Mouse (Mus musculus) stomach, postnatal 0 days (tissue): ENCODE data around the gene Lypd3.

Experiments
- CTCF ChIP-seq: IDR thresholded peaks from 2 replicates; pipeline ENCODE4 v1.5.1; 2016; ENCODE audit warnings: antibody characterized with exemption, low read depth, mild to moderate bottlenecking, moderate library complexity
- EP300 ChIP-seq: optimal IDR thresholded peaks from 2 replicates; pipeline ENCODE3; 2016; ENCODE audit warnings: antibody characterized with exemption

DNA sequence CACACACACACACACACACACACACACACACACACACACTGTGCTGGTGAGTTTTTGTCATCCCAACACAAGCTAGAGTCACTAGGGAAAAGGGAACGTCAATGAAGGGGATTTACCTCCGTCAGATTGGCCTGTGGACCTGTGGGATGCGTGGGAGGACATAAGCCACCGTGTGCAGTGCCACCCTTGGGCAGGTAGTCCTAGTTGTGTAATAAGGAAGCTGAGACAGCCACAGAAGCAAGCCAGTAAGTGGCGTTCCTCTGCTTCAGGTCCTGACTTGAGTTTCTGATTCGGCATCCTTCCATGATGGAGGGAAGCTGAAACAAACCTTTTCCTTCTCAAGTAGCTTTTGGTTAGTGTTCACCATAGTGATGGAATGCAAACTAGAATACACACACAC lies 8.1 kb downstream of the Lypd3 start:
- TF ChIP-seq CTCF (no peak), EP300 (no peak)
